Mouse (Mus musculus): ENCODE measurements around the gene Nmur1. TPM values are rescaled to one million over a fixed set of nuclear protein-coding genes. Genes with fewer than 3 reads are reported as not detected.
"Not testable (repeated sequence)": the region's sequence is repeated elsewhere in the genome, so short reads cannot be mapped to it uniquely, and the experiment has no call there.

The Nmur1 gene
- total and polyA plus RNA-seq, 3 experiments = not detected

DNA sequence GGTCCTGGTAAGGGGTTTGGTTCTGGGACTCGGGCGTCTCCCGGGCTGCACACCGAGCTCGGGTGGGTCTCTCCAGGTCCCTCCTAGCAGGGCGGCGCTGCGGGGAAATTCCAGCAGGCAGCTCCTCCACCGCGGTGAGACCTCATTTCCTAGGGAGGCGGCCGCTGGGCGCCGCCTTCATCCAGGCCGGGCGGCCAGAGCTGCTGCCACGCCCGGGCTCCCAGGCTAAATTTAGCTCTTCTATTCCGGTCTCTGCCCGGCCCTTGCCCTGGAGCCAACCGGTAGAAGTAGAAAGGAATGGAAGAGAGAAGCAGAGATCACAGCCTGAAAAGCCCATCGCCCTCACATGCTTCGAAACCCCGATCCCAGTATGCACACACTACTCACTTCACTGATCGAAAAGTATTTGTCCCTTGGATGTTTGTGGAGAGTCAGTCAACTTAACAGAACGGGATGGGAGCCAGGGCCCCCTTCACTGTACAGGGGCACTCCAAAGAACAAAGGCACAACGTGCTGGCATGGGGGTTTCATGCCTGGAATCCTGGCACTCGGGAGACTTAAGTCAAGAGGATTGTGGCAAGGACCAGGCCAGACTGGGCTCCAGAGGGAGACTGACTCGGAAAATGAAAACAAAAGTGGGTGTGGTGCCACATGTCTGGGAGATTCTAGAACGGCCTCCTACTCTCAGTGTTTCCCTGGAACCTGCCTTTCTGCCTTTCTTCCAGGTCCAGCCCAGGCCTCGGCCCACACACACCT is 46.3 kb upstream of the Nmur1 start:
- no peaks in the 10 kb centered on the region for H3K9me3 ChIP-seq (replicated peaks; ENCODE audit: insufficient read depth, low read length)
- H3K4me3 ChIP-seq (ENCODE audit: control insufficient read depth in 1 of 2, insufficient read depth in 1 of 2, low read depth in 2 of 2, low read length in 2 of 2) = peak overlapping the region; percentile 53
- peak; percentile 59 for DNase-seq (ENCODE audit: low read depth, low spot score)
- H3K9ac ChIP-seq (ENCODE audit: control insufficient read depth, low read depth, low read length, poor library complexity, severe bottlenecking) = peak overlapping the region; percentile 86
- peaks cover 10% of the 10 kb centered on the region in 2 experiments for H3K4me1 ChIP-seq (ENCODE audit: control insufficient read depth in 1 of 2, insufficient read depth in 2 of 2, low read length in 2 of 2)
- no peak for TF ChIP-seq CTCF (IDR thresholded peaks at IDR 0.05 in 2 of 3, conservative IDR thresholded peaks at IDR 0.05 in 1 of 3; ENCODE audit: control insufficient read depth in 1 of 3, insufficient read depth in 1 of 3, low read depth in 2 of 3, low read length in 3 of 3, poor library complexity in 1 of 3, severe bottlenecking in 1 of 3)
- no peak for TF ChIP-seq RCOR1 (IDR thresholded peaks at IDR 0.05; ENCODE audit: low read depth, low read length)
- TF ChIP-seq MXI1 (IDR thresholded peaks at IDR 0.05; ENCODE audit: low read depth, low read length) = peak; percentile 42; the same call in 1 of the 2 replicates
- peak; percentile 27; the same call in 1 of the 2 replicates for TF ChIP-seq ETS1 (IDR thresholded peaks at IDR 0.05; ENCODE audit: low read depth, low read length)
- no peak for TF ChIP-seq SIN3A (IDR thresholded peaks at IDR 0.05; ENCODE audit: low read length)
- peak; percentile 57; the same call in 1 of the 2 replicates for TF ChIP-seq MEF2A (IDR thresholded peaks at IDR 0.05; ENCODE audit: extremely low read depth, insufficient replicate concordance, low read depth, low read length, poor library complexity, severe bottlenecking)
- TF ChIP-seq TCF12 (IDR thresholded peaks at IDR 0.05; ENCODE audit: low read depth, low read length) = 0 out of 2 replicates have a peak, but pooled peaks have one; percentile 4
- TF ChIP-seq RAD21 (IDR thresholded peaks at IDR 0.05; ENCODE audit: low read depth, low read length) = no peak
- TF ChIP-seq POLR2A (IDR thresholded peaks at IDR 0.05; ENCODE audit: control insufficient read depth in 1 of 2, insufficient read depth in 1 of 2, low read depth in 1 of 2, low read length in 2 of 2, poor library complexity in 1 of 2) = peak; percentile 31 to 43; a peak in 3 of 4 replicates
- TF ChIP-seq NELFE (IDR thresholded peaks at IDR 0.05; ENCODE audit: low read depth, low read length) = peak; percentile 22
- no peak for TF ChIP-seq ZNF384 (IDR thresholded peaks at IDR 0.05; ENCODE audit: low read depth, low read length)
- TF ChIP-seq MAX (IDR thresholded peaks at IDR 0.05; ENCODE audit: low read length) = 0 out of 2 replicates have a peak, but pooled peaks have one; percentile 11
- peaks cover 4% of the 10 kb centered on the region; the same call in 1 of the 2 replicates for H3K79me2 ChIP-seq (ENCODE audit: control insufficient read depth, insufficient read depth, low read length, poor library complexity)
- H3K36me3 ChIP-seq (ENCODE audit: control insufficient read depth in 1 of 2, insufficient read depth in 2 of 2, low read length in 2 of 2) = peaks cover 0 to 5% of the 10 kb centered on the region in 2 experiments; a peak in 2 of 4 replicates
- no peaks in the 10 kb centered on the region for H3K27me3 ChIP-seq (ENCODE audit: control insufficient read depth in 1 of 2, insufficient read depth in 2 of 2, low read length in 2 of 2)
- peak overlapping the region; percentile 82 for H3K27ac ChIP-seq (ENCODE audit: control insufficient read depth, low read depth, low read length)

DNA sequence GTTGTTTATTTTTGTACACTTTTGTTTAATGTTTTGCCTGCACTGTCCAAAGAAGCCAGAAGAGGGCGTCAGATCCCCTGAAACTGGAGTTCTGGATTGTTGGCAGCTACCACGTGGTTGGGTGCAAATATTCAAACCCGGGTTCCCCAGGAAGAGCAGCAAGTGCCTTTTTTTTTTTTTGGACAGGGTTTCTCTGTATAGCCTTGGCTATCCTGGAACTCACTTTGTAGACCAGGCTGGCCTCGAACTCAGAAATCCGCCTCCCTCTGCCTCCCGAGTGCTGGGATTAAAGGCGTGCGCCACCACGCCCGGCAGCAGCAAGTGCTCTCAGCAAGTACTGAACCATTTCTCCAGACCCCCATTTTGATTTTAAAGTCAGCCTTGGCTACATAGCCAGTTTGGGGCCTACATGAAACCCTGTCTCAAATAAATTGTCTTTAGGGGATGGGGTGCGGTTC is 45.5 kb upstream of the Nmur1 start:
- not testable (repeated sequence) for H3K27me3 ChIP-seq (ENCODE audit: control insufficient read depth in 1 of 2, insufficient read depth in 2 of 2, low read length in 2 of 2); H3K79me2 ChIP-seq (ENCODE audit: control insufficient read depth, insufficient read depth, low read length, poor library complexity); H3K36me3 ChIP-seq (ENCODE audit: control insufficient read depth in 1 of 2, insufficient read depth in 2 of 2, low read length in 2 of 2); H3K4me1 ChIP-seq (ENCODE audit: control insufficient read depth in 1 of 2, insufficient read depth in 2 of 2, low read length in 2 of 2); H3K9me3 ChIP-seq (replicated peaks; ENCODE audit: insufficient read depth, low read length)
- DNase-seq (ENCODE audit: low read depth, low spot score) = peak; percentile 91
- Histone ChIP-seq H3K9ac (ENCODE audit: control insufficient read depth, low read depth, low read length, poor library complexity, severe bottlenecking) (peak overlapping the region; percentile 86), H3K4me3 (ENCODE audit: control insufficient read depth in 1 of 2, insufficient read depth in 1 of 2, low read depth in 2 of 2, low read length in 2 of 2) (peak overlapping the region; percentile 57 to 72), H3K27ac (ENCODE audit: control insufficient read depth, low read depth, low read length) (peak overlapping the region; percentile 82)
- TF ChIP-seq ZNF384 (IDR thresholded peaks at IDR 0.05; ENCODE audit: low read depth, low read length) = peak; percentile 88
- peak; percentile 99 for TF ChIP-seq MYC (IDR thresholded peaks at IDR 0.05; ENCODE audit: low read depth, low read length)
- peak; percentile 98 for TF ChIP-seq MXI1 (IDR thresholded peaks at IDR 0.05; ENCODE audit: low read depth, low read length)
- 0 out of 2 replicates have a peak, but pooled peaks have one; percentile 17 for TF ChIP-seq MAZ (IDR thresholded peaks at IDR 0.05; ENCODE audit: low read depth, low read length)
- TF ChIP-seq JUND (IDR thresholded peaks at IDR 0.05; ENCODE audit: low read depth, low read length) = 0 out of 2 replicates have a peak, but pooled peaks have one; percentile 34
- TF ChIP-seq RCOR1 (IDR thresholded peaks at IDR 0.05; ENCODE audit: low read depth, low read length) = peak; percentile 9; the same call in 1 of the 2 replicates
- TF ChIP-seq RAD21 (IDR thresholded peaks at IDR 0.05; ENCODE audit: low read depth, low read length) = peak; percentile 71
- TF ChIP-seq HCFC1 (IDR thresholded peaks at IDR 0.05; ENCODE audit: low read depth, low read length) = peak; percentile 60
- TF ChIP-seq CTCF (IDR thresholded peaks at IDR 0.05 in 2 of 3, conservative IDR thresholded peaks at IDR 0.05 in 1 of 3; ENCODE audit: control insufficient read depth in 1 of 3, insufficient read depth in 1 of 3, low read depth in 2 of 3, low read length in 3 of 3, poor library complexity in 1 of 3, severe bottlenecking in 1 of 3) = peak; percentile 62 to 82 (median 64)
- TF ChIP-seq ZC3H11A (IDR thresholded peaks at IDR 0.05; ENCODE audit: low read depth, low read length) = peak; percentile 65
- TF ChIP-seq TBP (IDR thresholded peaks at IDR 0.05; ENCODE audit: low read depth, low read length) = peak; percentile 92
- peak; percentile 48; the same call in 1 of the 2 replicates for TF ChIP-seq ELF1 (IDR thresholded peaks at IDR 0.05; ENCODE audit: low read depth, low read length)
- peak; percentile 42; the same call in 1 of the 2 replicates for TF ChIP-seq BHLHE40 (IDR thresholded peaks at IDR 0.05; ENCODE audit: borderline replicate concordance, low read depth, low read length)
- TF ChIP-seq USF1 (IDR thresholded peaks at IDR 0.05; ENCODE audit: low read depth, low read length) = peak; percentile 89
- peak in 1 of 2 experiments; percentile 44; a peak in 1 of 4 replicates for TF ChIP-seq USF2 (IDR thresholded peaks at IDR 0.05; ENCODE audit: borderline replicate concordance in 1 of 2, insufficient read depth in 1 of 2, low read depth in 1 of 2, low read length in 2 of 2)
- 0 out of 2 replicates have a peak, but pooled peaks have one; percentile 27 for TF ChIP-seq TCF12 (IDR thresholded peaks at IDR 0.05; ENCODE audit: low read depth, low read length)
- peak; percentile 96 for TF ChIP-seq MAX (IDR thresholded peaks at IDR 0.05; ENCODE audit: low read length)
- 0 out of 2 replicates have a peak, but pooled peaks have one; percentile 9 for TF ChIP-seq MAFK (IDR thresholded peaks at IDR 0.05; ENCODE audit: borderline replicate concordance, low read depth, low read length)
- peak; percentile 64 for TF ChIP-seq SMC3 (IDR thresholded peaks at IDR 0.05; ENCODE audit: low read depth, low read length)
- 0 out of 2 replicates have a peak, but pooled peaks have one; percentile 71 for TF ChIP-seq UBTF (IDR thresholded peaks at IDR 0.05; ENCODE audit: borderline replicate concordance, insufficient read depth, low read depth, low read length)
- TF ChIP-seq EP300 (IDR thresholded peaks at IDR 0.05; ENCODE audit: low read depth in 1 of 2, low read length in 2 of 2) = 0 out of 4 replicates have a peak, but pooled peaks of 1 of the 2 experiments have one; percentile 10
